Mouse (Mus musculus) liver, adult 2 months (tissue): ENCODE results near the gene Gata2. TPM values are rescaled to one million over a fixed set of nuclear protein-coding genes. Genes with fewer than 3 reads are reported as not detected.
"Not testable (repeated sequence)": the region's sequence is repeated elsewhere in the genome, so short reads cannot be mapped to it uniquely, and the experiment has no call there.

Experiments used
- DNase-seq: peaks from one replicate; pipeline ENCODE4 v3.0.0-alpha.2; 2011; ENCODE audit warnings: low read depth, low spot score; ENCODE audit errors: extremely low read depth
- H3K27ac ChIP-seq: fragments of 200-500 bp; replicated peaks from 2 replicates; pipeline ENCODE4 v1.5.1; 2012; ENCODE audit warnings: low read depth, mild to moderate bottlenecking, control low read depth, inconsistent platforms, low read length; ENCODE audit not compliant: insufficient read depth
- H3K27me3 ChIP-seq: fragments of 200-500 bp; 2 replicates; pipeline ENCODE4 v1.6.1; 2012; ENCODE audit warnings: mild to moderate bottlenecking, moderate library complexity, low read length, inconsistent platforms; ENCODE audit not compliant: control insufficient read depth, insufficient read depth
- H3K36me3 ChIP-seq: fragments of 200-500 bp; 2 replicates; pipeline ENCODE4 v1.6.1; 2012; ENCODE audit warnings: low read length, inconsistent platforms; ENCODE audit not compliant: control insufficient read depth, insufficient read depth
- H3K4me1 ChIP-seq: fragments of 200-500 bp; 2 replicates; pipeline ENCODE4 v1.6.1; 2011; ENCODE audit warnings: low read length; ENCODE audit not compliant: control insufficient read depth, insufficient read depth
- H3K4me3 ChIP-seq: fragments of 200-500 bp; 2 replicates; pipeline ENCODE4 v1.5.1; 2011; ENCODE audit warnings: low read depth, mild to moderate bottlenecking, control low read depth, low read length, moderate library complexity; ENCODE audit not compliant: insufficient read depth
- H3K79me2 ChIP-seq: fragments of 200-500 bp; 2 replicates; pipeline ENCODE4 v1.6.1; 2012; ENCODE audit warnings: inconsistent platforms, mild to moderate bottlenecking, low read length, moderate library complexity; ENCODE audit not compliant: control insufficient read depth, insufficient read depth
- H3K9ac ChIP-seq: fragments of 200-500 bp; 2 replicates; pipeline ENCODE4 v1.6.1; 2012; ENCODE audit warnings: low read depth, mild to moderate bottlenecking, control low read depth, inconsistent platforms, low read length
- CTCF ChIP-seq: fragments of 200-500 bp; IDR thresholded peaks from 2 replicates; pipeline ENCODE4 v1.5.1; 2011; ENCODE audit warnings: low read depth, low read length, control low read depth
- POLR2A ChIP-seq: fragments of 200-500 bp; IDR thresholded peaks from 2 replicates; pipeline ENCODE4 v1.6.1; 2011; ENCODE audit warnings: low read length, control low read depth; ENCODE audit not compliant: insufficient read depth; ENCODE audit errors: extremely low read depth
- WGBS: fragments of 180-500 bp; shearing (Covaris S2); methylation state at CpG from one replicate; pipeline ENCODE4 v1.1.7; 2018; 5-methylcytosine and 5-hydroxymethylcytosine counted together
- polyA plus RNA-seq: library from polyadenylated mRNA; depleted of rRNA; stranded (reverse); fragments of >200 nt; gene quantifications from 2 replicates; pipeline ENCODE4 v1.2.3, GENCODE M21; 2012
- total RNA-seq: library from RNA; depleted of rRNA; stranded (reverse); fragments of >200 nt; gene quantifications from 2 replicates; pipeline ENCODE4 v1.2.3, GENCODE M21; 2014

The Gata2 gene
- total and polyA plus RNA-seq, 2 experiments: 0.09 to 1.7 TPM

- no peaks in the 10 kb centered on the region for H3K4me1 ChIP-seq
- DNase-seq: no peak
- H3K79me2 ChIP-seq: no peaks in the 10 kb centered on the region
- TF ChIP-seq POLR2A: no peak
- no peak for TF ChIP-seq CTCF
- H3K27me3 ChIP-seq: no peaks in the 10 kb centered on the region
- 77% methylated on average over 6 of the region's 6 CpGs for WGBS
- H3K9ac ChIP-seq: no peak overlapping the region
- no peak overlapping the region for H3K4me3 ChIP-seq
- no peaks in the 10 kb centered on the region for H3K36me3 ChIP-seq
- H3K27ac ChIP-seq: no peak overlapping the region
Measured at GRCm38 (mm10) chr6:88152979-88153378, 40.7 kb upstream of the Gata2 start.

- not testable (repeated sequence) for H3K36me3 ChIP-seq, H3K79me2 ChIP-seq, DNase-seq, H3K4me3 ChIP-seq, H3K4me1 ChIP-seq, H3K9ac ChIP-seq, H3K27ac ChIP-seq, H3K27me3 ChIP-seq
- 95% methylated on average over 6 of the region's 6 CpGs for WGBS
Measured at GRCm38 (mm10) chr6:88155614-88156013, 38.1 kb upstream of the Gata2 start.

GRCm38 (mm10) chr6:88158790-88159189 is 34.9 kb upstream of the Gata2 start:
- H3K4me3 ChIP-seq: no peak overlapping the region
- H3K4me1 ChIP-seq: no peaks in the 10 kb centered on the region
- H3K36me3 ChIP-seq: no peaks in the 10 kb centered on the region
- no peak overlapping the region for H3K27ac ChIP-seq
- DNase-seq: no peak
- H3K27me3 ChIP-seq: no peaks in the 10 kb centered on the region
- H3K79me2 ChIP-seq: no peaks in the 10 kb centered on the region
- TF ChIP-seq CTCF (no peak), POLR2A (no peak)
- H3K9ac ChIP-seq: no peak overlapping the region
- 79% methylated on average over 5 of the region's 5 CpGs for WGBS

GRCm38 (mm10) chr6:88166054-88166453 is 27.6 kb upstream of the Gata2 start:
- peak; percentile 55 for DNase-seq
- H3K9ac ChIP-seq: no peak overlapping the region
- H3K27ac ChIP-seq: no peak overlapping the region
- H3K4me3 ChIP-seq: no peak overlapping the region
- WGBS: 64% methylated on average over 9 of the region's 9 CpGs
- H3K79me2 ChIP-seq: no peaks in the 10 kb centered on the region
- TF ChIP-seq CTCF: no peak
- no peak for TF ChIP-seq POLR2A
- no peaks in the 10 kb centered on the region for H3K27me3 ChIP-seq
- no peaks in the 10 kb centered on the region for H3K36me3 ChIP-seq
- H3K4me1 ChIP-seq: no peaks in the 10 kb centered on the region

GRCm38 (mm10) chr6:88174191-88174590 is 19.5 kb upstream of the Gata2 start:
- no peak for DNase-seq
- no peak overlapping the region for H3K27ac ChIP-seq
- TF ChIP-seq CTCF: no peak
- no peak for TF ChIP-seq POLR2A
- no peaks in the 10 kb centered on the region for H3K79me2 ChIP-seq
- no peaks in the 10 kb centered on the region for H3K36me3 ChIP-seq
- H3K4me1 ChIP-seq: no peaks in the 10 kb centered on the region
- H3K4me3 ChIP-seq: no peak overlapping the region
- no peaks in the 10 kb centered on the region for H3K27me3 ChIP-seq
- WGBS: 85% methylated on average over 3 of the region's 3 CpGs
- no peak overlapping the region for H3K9ac ChIP-seq

- H3K36me3 ChIP-seq: no peaks in the 10 kb centered on the region
- no peak overlapping the region for H3K4me3 ChIP-seq
- no peaks in the 10 kb centered on the region for H3K4me1 ChIP-seq
- no peaks in the 10 kb centered on the region for H3K79me2 ChIP-seq
- no peak for TF ChIP-seq POLR2A
- TF ChIP-seq CTCF: no peak
- no peak overlapping the region for H3K27ac ChIP-seq
- no peaks in the 10 kb centered on the region for H3K27me3 ChIP-seq
- H3K9ac ChIP-seq: no peak overlapping the region
- WGBS: 89% methylated on average over 2 of the region's 2 CpGs
- DNase-seq: no peak
Measured at GRCm38 (mm10) chr6:88174676-88175075, 19.0 kb upstream of the Gata2 start.
